Mouse (Mus musculus) heart, embryonic 16.5 days (tissue): ENCODE measurements around the gene Tenm2. TPM values are rescaled to one million over a fixed set of nuclear protein-coding genes. Genes with fewer than 3 reads are reported as not detected.

Experiments used
- ATAC-seq: fragments of 200-750 bp; cut with Nextera tagmentation; replicated peaks from 2 replicates; pipeline ENCODE4 v1.8.0; 2017; ENCODE audit warnings: moderate number of reproducible peaks; ENCODE audit not compliant: insufficient read depth, low FRiP score; ENCODE audit errors: extremely low read depth
- H3K27ac ChIP-seq: fragments of 300-500 bp; sonication (generic); 2 replicates; pipeline ENCODE4 v1.5.1; 2014; ENCODE audit warnings: mild to moderate bottlenecking, low read length, control low read depth, moderate library complexity
- H3K27me3 ChIP-seq: fragments of 300-500 bp; sonication (generic); 2 replicates; pipeline ENCODE4 v1.6.1; 2014; ENCODE audit warnings: low read length, mixed read lengths; ENCODE audit not compliant: control insufficient read depth, insufficient read depth
- H3K36me3 ChIP-seq: fragments of 300-500 bp; sonication (generic); 2 replicates; pipeline ENCODE4 v1.6.1; 2014; ENCODE audit not compliant: control insufficient read depth, insufficient read depth
- H3K4me1 ChIP-seq: fragments of 300-500 bp; sonication (generic); 2 replicates; pipeline ENCODE4 v1.6.1; 2014; ENCODE audit warnings: low read length, mixed read lengths; ENCODE audit not compliant: control insufficient read depth, insufficient read depth
- H3K4me2 ChIP-seq: fragments of 300-500 bp; sonication (generic); 2 replicates; pipeline ENCODE4 v1.6.1; 2014; ENCODE audit warnings: low read depth, mild to moderate bottlenecking, control low read depth, low read length
- H3K4me3 ChIP-seq: fragments of 300-500 bp; sonication (generic); 2 replicates; pipeline ENCODE4 v1.5.1; 2014; ENCODE audit warnings: mild to moderate bottlenecking, control low read depth, low read length
- H3K9ac ChIP-seq: fragments of 300-500 bp; sonication (generic); 2 replicates; pipeline ENCODE4 v1.6.1; 2014; ENCODE audit warnings: low read length, control low read depth
- H3K9me3 ChIP-seq: fragments of 300-500 bp; sonication (generic); replicated peaks from 2 replicates; pipeline ENCODE4 v1.6.1; 2016; ENCODE audit warnings: low read length; ENCODE audit not compliant: control insufficient read depth
- WGBS: fragments of 180-500 bp; shearing (Covaris S2); extraction: QIAGEN DNeasy Blood & Tissue Kit; methylation state at CpG from one replicate; pipeline ENCODE4 v1.1.7; 2014; 5-methylcytosine and 5-hydroxymethylcytosine counted together
- polyA plus RNA-seq: library from polyadenylated mRNA; unstranded; fragments of >200 nt; fragmentation: Nextera tagmentation; extraction: Ambion mirVana; gene quantifications from 2 replicates; pipeline ENCODE4 v1.2.1, GENCODE M21; 2015

Gene Tenm2
- polyA plus RNA-seq, 1 experiment from 2014 or later: 0.71 TPM

DNA sequence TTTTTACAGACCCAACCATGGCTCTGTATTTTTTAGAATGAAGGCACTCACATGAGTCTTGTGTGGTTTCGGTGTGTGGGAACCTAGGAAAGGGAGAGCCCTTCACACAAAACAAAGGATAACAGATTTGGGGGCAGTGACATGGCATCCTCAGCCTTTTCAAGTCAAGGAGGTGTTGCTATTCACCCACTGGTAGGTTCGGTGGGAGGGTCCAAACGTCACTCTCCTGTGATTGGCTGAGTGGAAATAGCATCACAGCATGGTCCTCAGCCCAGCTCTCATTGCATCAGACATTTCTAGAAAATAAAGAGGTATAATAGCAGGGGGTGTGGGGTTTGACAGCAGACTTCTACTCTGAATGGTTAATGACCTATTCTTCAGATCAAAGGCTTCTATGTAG lies 534.8 kb downstream of the Tenm2 start:
- H3K9ac ChIP-seq: no peak overlapping the region
- H3K27ac ChIP-seq: no peak overlapping the region
- no peaks in the 10 kb centered on the region for H3K36me3 ChIP-seq
- WGBS: 90% methylated on average over 3 of the region's 3 CpGs
- H3K27me3 ChIP-seq: no peaks in the 10 kb centered on the region
- H3K4me1 ChIP-seq: no peaks in the 10 kb centered on the region
- no peak overlapping the region for H3K4me2 ChIP-seq
- no peaks in the 10 kb centered on the region for H3K9me3 ChIP-seq
- no peak overlapping the region for H3K4me3 ChIP-seq
- no peak for ATAC-seq

DNA sequence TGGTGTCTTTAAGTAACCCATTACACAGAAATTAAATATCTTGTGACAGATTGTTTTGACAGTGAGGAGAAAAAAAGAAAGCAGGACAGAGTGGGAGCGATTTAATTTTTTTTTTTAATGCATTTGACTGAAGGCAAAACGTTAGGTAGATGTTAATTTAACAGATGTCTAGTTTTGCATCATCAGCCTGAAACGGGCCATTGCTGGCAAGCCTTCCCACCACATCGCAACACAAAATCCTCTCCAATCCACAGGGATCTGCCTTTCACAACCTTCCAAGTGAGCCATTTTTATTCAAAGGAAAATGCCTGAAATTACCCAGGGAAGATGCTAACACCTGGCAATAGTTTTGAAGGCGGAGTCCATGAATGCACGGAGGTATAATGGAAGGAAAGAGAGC lies 535.6 kb downstream of the Tenm2 start:
- H3K27me3 ChIP-seq: no peaks in the 10 kb centered on the region
- H3K36me3 ChIP-seq: no peaks in the 10 kb centered on the region
- no peaks in the 10 kb centered on the region for H3K4me1 ChIP-seq
- no peak overlapping the region for H3K27ac ChIP-seq
- no peak overlapping the region for H3K4me3 ChIP-seq
- no peak overlapping the region for H3K9ac ChIP-seq
- H3K4me2 ChIP-seq: no peak overlapping the region
- H3K9me3 ChIP-seq: no peaks in the 10 kb centered on the region
- 84% methylated on average over 6 of the region's 6 CpGs for WGBS
- no peak for ATAC-seq

DNA sequence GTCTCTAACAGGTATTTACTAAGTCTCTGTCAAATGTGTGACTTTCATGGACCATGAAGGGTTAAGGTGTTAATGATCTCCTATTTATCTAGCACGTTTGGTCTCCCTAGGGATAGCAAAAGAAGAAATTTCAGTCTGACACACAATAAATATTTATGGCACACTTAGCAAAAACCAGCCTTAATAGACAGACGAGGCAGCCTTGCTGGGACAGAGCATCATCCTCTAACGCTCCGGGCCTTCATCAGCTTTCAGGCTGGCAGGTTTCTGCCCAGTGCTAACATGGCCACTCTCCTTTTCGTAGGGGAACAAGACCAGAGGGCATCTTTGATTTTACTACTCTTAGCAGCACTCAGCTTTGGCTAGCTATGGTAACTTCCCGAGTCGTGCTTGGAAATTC lies 537.5 kb downstream of the Tenm2 start:
- H3K9me3 ChIP-seq: no peaks in the 10 kb centered on the region
- H3K27me3 ChIP-seq: no peaks in the 10 kb centered on the region
- no peak for ATAC-seq
- H3K27ac ChIP-seq: no peak overlapping the region
- no peaks in the 10 kb centered on the region for H3K36me3 ChIP-seq
- no peak overlapping the region for H3K4me2 ChIP-seq
- no peaks in the 10 kb centered on the region for H3K4me1 ChIP-seq
- H3K4me3 ChIP-seq: no peak overlapping the region
- no peak overlapping the region for H3K9ac ChIP-seq
- WGBS: 80% methylated on average over 7 of the region's 7 CpGs

DNA sequence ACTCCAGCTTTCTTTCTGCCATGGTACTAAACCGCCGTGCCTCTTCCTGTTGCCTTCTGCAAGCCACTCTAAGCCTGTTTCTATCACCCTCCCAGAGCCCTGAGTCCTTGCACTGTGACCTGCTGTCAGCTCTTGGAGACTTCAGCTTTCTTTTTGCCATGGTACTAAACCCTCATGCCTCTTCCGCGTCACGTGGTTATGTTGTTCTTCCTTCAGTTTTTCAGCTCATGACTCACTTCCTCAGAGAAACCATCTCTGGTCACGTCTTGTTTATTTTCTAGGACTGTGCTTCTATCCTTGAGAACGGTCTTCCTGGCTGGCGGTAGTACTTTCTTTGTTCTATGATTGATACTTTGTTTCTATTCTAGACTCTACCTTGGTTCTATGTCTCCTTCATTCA lies 537.9 kb downstream of the Tenm2 start:
- Histone ChIP-seq H3K4me1 (no peaks in the 10 kb centered on the region), H3K9me3 (no peaks in the 10 kb centered on the region), H3K27ac (no peak overlapping the region), H3K9ac (no peak overlapping the region), H3K4me3 (no peak overlapping the region), H3K36me3 (no peaks in the 10 kb centered on the region), H3K27me3 (no peaks in the 10 kb centered on the region), H3K4me2 (no peak overlapping the region)
- 71% methylated on average over 8 of the region's 8 CpGs for WGBS
- ATAC-seq: no peak

DNA sequence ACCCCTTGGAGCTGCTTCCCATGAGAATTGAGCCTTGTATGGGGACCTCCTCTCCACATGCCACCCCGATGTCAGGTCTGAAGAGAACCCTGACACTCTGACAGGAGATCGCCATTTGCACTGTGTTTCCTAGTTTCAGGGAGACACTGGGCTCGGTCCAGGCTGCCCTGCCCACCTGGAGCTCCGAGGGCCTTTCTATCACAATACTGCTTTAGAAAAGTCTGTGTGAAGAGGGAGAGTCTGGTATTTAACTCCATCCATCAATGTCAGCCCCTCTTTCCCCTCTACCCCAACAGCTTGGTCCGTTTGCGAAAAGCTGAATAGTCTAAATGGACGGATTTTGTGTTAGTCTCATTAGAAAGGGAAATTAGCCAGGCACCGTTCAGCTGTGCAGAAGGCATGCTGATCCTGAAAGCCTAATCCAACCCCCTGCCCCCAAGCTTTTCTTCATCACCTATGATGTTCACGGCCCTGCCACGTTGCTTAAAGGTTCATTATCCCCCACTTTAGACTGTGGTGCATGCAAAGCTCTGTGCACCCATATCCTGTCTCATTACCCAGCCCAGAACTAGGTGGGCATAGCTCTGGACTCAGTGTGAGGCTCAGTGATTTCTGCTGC lies 538.6 kb downstream of the Tenm2 start:
- Histone ChIP-seq H3K27ac (no peak overlapping the region), H3K4me3 (no peak overlapping the region), H3K9me3 (no peaks in the 10 kb centered on the region), H3K4me2 (no peak overlapping the region), H3K36me3 (no peaks in the 10 kb centered on the region), H3K27me3 (no peaks in the 10 kb centered on the region), H3K9ac (no peak overlapping the region), H3K4me1 (no peaks in the 10 kb centered on the region)
- no peak for ATAC-seq
- 70% methylated on average over 10 of the region's 10 CpGs for WGBS

DNA sequence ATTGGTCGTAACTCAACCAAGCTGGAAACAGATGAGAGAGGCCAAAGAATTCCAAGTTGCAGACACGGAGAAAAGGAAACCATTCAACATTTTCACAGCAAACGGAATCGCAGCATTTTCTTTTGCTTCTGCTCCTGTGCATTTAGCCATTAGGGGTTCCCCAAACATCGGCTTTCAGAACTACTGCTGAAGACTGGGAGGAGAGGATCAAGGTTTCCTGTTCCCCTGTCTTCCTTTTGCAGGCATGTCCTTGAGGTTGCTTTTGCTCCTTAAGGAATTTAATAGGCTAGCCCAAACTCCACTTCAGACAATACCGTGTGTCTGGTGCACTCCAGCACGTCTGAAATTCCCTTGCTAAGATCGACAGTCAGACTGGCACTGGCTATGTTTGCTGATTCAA lies 541.0 kb downstream of the Tenm2 start:
- WGBS: 62% methylated on average over 8 of the region's 8 CpGs
- Histone ChIP-seq H3K27me3 (no peaks in the 10 kb centered on the region), H3K4me2 (no peak overlapping the region), H3K4me3 (no peak overlapping the region), H3K9ac (no peak overlapping the region), H3K27ac (no peak overlapping the region), H3K36me3 (no peaks in the 10 kb centered on the region), H3K9me3 (no peaks in the 10 kb centered on the region), H3K4me1 (no peaks in the 10 kb centered on the region)
- ATAC-seq: no peak

DNA sequence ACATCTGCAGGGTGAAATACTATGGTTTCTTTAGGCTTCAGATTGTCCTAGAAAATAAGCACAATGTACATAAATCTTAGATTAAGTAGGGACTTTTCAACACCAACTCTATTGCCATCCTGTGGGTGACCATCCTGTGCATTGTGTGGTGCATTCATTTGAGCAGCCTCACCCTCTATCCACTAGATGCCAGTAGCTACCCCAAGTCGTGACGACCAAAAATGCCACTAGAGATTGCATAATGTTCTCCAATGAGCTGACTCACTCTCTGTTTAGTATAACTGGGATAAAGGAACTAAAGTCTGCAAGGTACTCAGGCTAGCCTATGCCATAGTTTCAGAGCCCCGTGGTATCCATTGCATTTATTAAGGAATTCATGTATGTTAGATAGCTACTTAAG lies 543.1 kb downstream of the Tenm2 start:
- Histone ChIP-seq H3K9ac (no peak overlapping the region), H3K4me3 (no peak overlapping the region), H3K27me3 (no peaks in the 10 kb centered on the region), H3K4me1 (no peaks in the 10 kb centered on the region), H3K9me3 (no peaks in the 10 kb centered on the region), H3K36me3 (no peaks in the 10 kb centered on the region), H3K27ac (no peak overlapping the region), H3K4me2 (no peak overlapping the region)
- WGBS: 47% methylated on average over 3 of the region's 3 CpGs
- ATAC-seq: no peak

DNA sequence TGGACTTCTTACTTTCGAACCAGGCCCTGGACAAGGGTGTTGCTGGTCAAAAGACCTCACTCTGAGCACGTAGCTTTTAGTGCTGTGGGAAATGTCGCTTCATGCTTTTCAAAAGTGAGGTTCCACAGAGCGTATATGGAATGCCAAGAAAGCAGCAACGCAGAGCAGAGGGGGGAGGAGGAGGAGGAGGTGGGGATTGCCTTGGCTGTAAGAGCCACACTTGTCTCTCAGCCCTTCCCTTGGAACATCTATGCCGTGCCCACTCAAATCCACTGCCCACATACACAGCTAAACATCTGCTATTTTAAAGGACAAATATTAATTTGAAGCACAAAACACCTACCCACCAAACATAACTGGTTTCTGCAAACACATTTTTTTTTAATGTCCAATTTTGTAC lies 544.9 kb downstream of the Tenm2 start:
- Histone ChIP-seq H3K4me1 (no peaks in the 10 kb centered on the region), H3K4me3 (no peak overlapping the region), H3K27ac (no peak overlapping the region), H3K27me3 (no peaks in the 10 kb centered on the region), H3K4me2 (no peak overlapping the region), H3K36me3 (no peaks in the 10 kb centered on the region), H3K9ac (no peak overlapping the region), H3K9me3 (no peaks in the 10 kb centered on the region)
- 49% methylated on average over 6 of the region's 6 CpGs for WGBS
- ATAC-seq: no peak

DNA sequence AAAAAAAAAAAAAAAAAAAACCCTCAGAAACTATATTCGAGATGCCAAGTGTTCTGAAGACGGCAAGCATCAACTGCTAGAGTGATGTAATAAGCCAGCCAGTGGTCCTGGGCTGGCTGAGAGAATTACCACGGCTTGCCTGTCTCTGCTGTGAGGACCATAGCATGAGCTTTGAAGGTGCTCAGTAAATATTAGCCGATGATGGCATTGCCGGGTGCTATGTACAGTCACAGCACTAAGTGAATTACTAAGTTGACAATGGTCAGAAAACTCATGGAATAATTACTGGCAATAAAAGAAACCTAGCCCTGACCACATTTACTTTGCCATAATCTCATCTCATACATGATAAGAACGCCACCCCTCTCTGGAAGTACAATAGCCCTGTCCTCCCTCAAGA lies 549.5 kb downstream of the Tenm2 start:
- no peaks in the 10 kb centered on the region for H3K9me3 ChIP-seq
- H3K27ac ChIP-seq: no peak overlapping the region
- no peaks in the 10 kb centered on the region for H3K27me3 ChIP-seq
- 64% methylated on average over 6 of the region's 6 CpGs for WGBS
- no peak for ATAC-seq
- no peak overlapping the region for H3K4me3 ChIP-seq
- no peak overlapping the region for H3K9ac ChIP-seq
- no peak overlapping the region for H3K4me2 ChIP-seq
- no peaks in the 10 kb centered on the region for H3K4me1 ChIP-seq
- no peaks in the 10 kb centered on the region for H3K36me3 ChIP-seq
